32 mouse cellular contexts compared by ENCODE assay signal in the genomic region with DNA sequence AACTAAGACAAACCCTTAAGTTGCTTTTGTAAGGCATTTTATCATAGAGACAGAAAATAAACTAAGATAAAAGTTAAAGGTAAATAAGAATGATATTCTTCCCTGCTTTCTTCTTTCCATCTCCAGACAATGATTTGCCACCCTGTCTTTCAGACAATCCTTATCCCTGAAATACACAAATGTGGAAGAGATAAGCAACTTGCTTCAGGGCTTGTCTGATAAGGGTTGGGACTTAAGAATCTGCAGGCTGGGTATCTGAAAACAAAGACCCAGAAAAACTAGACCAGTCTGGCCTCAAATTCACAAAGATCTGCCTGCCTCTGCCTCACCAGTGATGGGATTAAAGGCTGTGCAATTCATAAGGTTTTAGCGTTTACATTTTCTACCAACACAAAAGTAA. TPM values are rescaled to one million over a fixed set of nuclear protein-coding genes. Genes with fewer than 3 reads are reported as not detected.
"Had no signal": no experiment of that assay in that cellular context is flagged by ENCODE, and none has a peak within 500 bp of the region (broad histone marks: within the 10 kb centered on the region; RNA-seq: fewer than 3 reads in every experiment).

No protein-coding gene starts in this region.

- H3K27me3 ChIP-seq: hindbrain, embryonic 15.5 days had no signal

- H3K9ac ChIP-seq: hindbrain, embryonic 13.5 days; hindbrain, embryonic 15.5 days; limb, embryonic 12.5 days had no signal

- H3K27ac ChIP-seq: gastrocnemius, adult 2 months; hindbrain, embryonic 13.5 days; hindbrain, embryonic 15.5 days; hindbrain, postnatal 0 days; layer of hippocampus, adult 2 months; limb, embryonic 10.5 days; limb, embryonic 12.5 days had no signal

- DNase-seq: gastrocnemius, adult 2 months; gastrocnemius, postnatal 10 days; gastrocnemius, postnatal 25 days; heart, adult 18-20 months; heart, postnatal 10 days; heart, postnatal 4 days; kidney, adult 18-20 months; kidney, adult 8-10 months; kidney, postnatal 10 days; kidney, postnatal 25 days; kidney, postnatal 4 days; layer of hippocampus, postnatal 36 days; lung, adult 18-20 months had no signal

- ATAC-seq: hindbrain, postnatal 0 days; intestine, embryonic 16.5 days had no signal

- H3K36me3 ChIP-seq: heart, embryonic 10.5 days; heart, embryonic 12.5 days; hindbrain, embryonic 13.5 days; hindbrain, embryonic 15.5 days; limb, embryonic 10.5 days; limb, embryonic 12.5 days had no signal

- H3K9me3 ChIP-seq: heart, embryonic 10.5 days; heart, embryonic 12.5 days; hindbrain, embryonic 13.5 days; hindbrain, embryonic 15.5 days; limb, embryonic 10.5 days; limb, embryonic 12.5 days had no signal

RNA-seq across cellular contexts. Expression of gene Btn2a2, which starts 2.6 kb away (rescaled TPM):
- total RNA-seq: gastrocnemius, adult 2 months; gastrocnemius, postnatal 25 days; granulocyte monocyte progenitor cell, adult 5-6 weeks; heart, adult 18-20 months; heart, adult 8-10 months; heart, postnatal 10 days; heart, postnatal 25 days; heart, postnatal 4 days; hindbrain, postnatal 0 days; liver, adult 2 months had no signal
- polyA plus RNA-seq: liver, adult 2 months had no signal

RNA-seq across cellular contexts. Expression of gene Btn1a1, which starts 25.6 kb away (rescaled TPM):
- total RNA-seq: gastrocnemius, adult 2 months; gastrocnemius, postnatal 10 days; gastrocnemius, postnatal 25 days; gastrocnemius, postnatal 4 days; granulocyte monocyte progenitor cell, adult 5-6 weeks; heart, adult 18-20 months; heart, adult 8-10 months; heart, postnatal 10 days; heart, postnatal 25 days; layer of hippocampus, adult 2 months; layer of hippocampus, postnatal 14 days; layer of hippocampus, postnatal 36 days; left cerebral cortex, adult 18-20 months; left cerebral cortex, postnatal 14 days; left cerebral cortex, postnatal 36 days; liver, adult 2 months had no signal
- polyA plus RNA-seq: hindbrain, embryonic 11.5 days; liver, adult 2 months had no signal

RNA-seq across cellular contexts. Expression of gene Hist1h3g, which starts 44.0 kb away (rescaled TPM):
- total RNA-seq: gastrocnemius, adult 2 months had no signal
